Mouse (Mus musculus) ES-Bruce4 (cell line): ENCODE measurements around the gene Myo18a. TPM values are rescaled to one million over a fixed set of nuclear protein-coding genes. Genes with fewer than 3 reads are reported as not detected.

ENCODE experiments used
- H3K27ac ChIP-seq: 2 replicates; pipeline ENCODE4 v1.5.1; 2012; ENCODE audit warnings: low read length, inconsistent platforms; ENCODE audit not compliant: insufficient read depth
- H3K27me3 ChIP-seq: 2 replicates; pipeline ENCODE4 v1.6.1; 2012; ENCODE audit warnings: mild to moderate bottlenecking, low read length, inconsistent platforms; ENCODE audit not compliant: control insufficient read depth, poor library complexity, insufficient read depth, severe bottlenecking
- H3K36me3 ChIP-seq: 2 replicates; pipeline ENCODE4 v1.6.1; 2012; ENCODE audit warnings: inconsistent platforms, mild to moderate bottlenecking, low read length, moderate library complexity; ENCODE audit not compliant: control insufficient read depth, poor library complexity, insufficient read depth, severe bottlenecking
- H3K4me1 ChIP-seq: one replicate; pipeline ENCODE4 v1.8.1; 2011; ENCODE audit warnings: low read length; ENCODE audit not compliant: control insufficient read depth, insufficient read depth
- H3K4me3 ChIP-seq: 2 replicates; pipeline ENCODE4 v1.5.1; 2011; ENCODE audit warnings: low read depth, mild to moderate bottlenecking, low read length
- H3K9ac ChIP-seq: 2 replicates; pipeline ENCODE4 v1.6.1; 2012; ENCODE audit warnings: low read depth, mild to moderate bottlenecking, inconsistent platforms; ENCODE audit not compliant: poor library complexity, severe bottlenecking
- H3K9me3 ChIP-seq: replicated peaks from 2 replicates; pipeline ENCODE4 v1.6.1; 2012; ENCODE audit warnings: mild to moderate bottlenecking, low read length, inconsistent platforms; ENCODE audit not compliant: control insufficient read depth, poor library complexity, insufficient read depth, severe bottlenecking
- CTCF ChIP-seq: IDR thresholded peaks from one replicate; pipeline ENCODE4 v1.8.1; 2011; ENCODE audit warnings: low read depth, low read length
- EP300 ChIP-seq: IDR thresholded peaks from 2 replicates; pipeline ENCODE4 v1.6.1; 2011; ENCODE audit warnings: low read depth, low read length; ENCODE audit not compliant: insufficient read depth
- POLR2A ChIP-seq: IDR thresholded peaks from one replicate; pipeline ENCODE4 v1.8.1; 2011; ENCODE audit warnings: low read length; ENCODE audit not compliant: insufficient read depth
- polyA plus RNA-seq: library from polyadenylated mRNA; stranded (reverse); fragments of >200 nt; gene quantifications from 2 replicates; pipeline ENCODE4 v1.2.4, GENCODE M21; 2011; ENCODE audit warnings: low read depth; ENCODE audit not compliant: missing spikeins, insufficient read depth, insufficient read length

Myo18a gene
- polyA plus RNA-seq, 1 experiment, result 59.6 TPM

- peaks cover 15% of the 10 kb centered on the region for H3K36me3 ChIP-seq
These were observed 86.1 kb downstream of the Myo18a start for GRCm38 (mm10) chr11:77849151-77849550.

GRCm38 (mm10) chr11:77850401-77851244 lies 87.6 kb downstream of the Myo18a start:
- Histone ChIP-seq H3K27ac (no peak overlapping the region), H3K27me3 (no peaks in the 10 kb centered on the region), H3K4me3 (no peak overlapping the region), H3K4me1 (no peaks in the 10 kb centered on the region), H3K36me3 (peaks cover 11% of the 10 kb centered on the region), H3K9me3 (no peaks in the 10 kb centered on the region), H3K9ac (no peak overlapping the region)
- TF ChIP-seq CTCF (no peak), POLR2A (no peak)

More at GRCm38 (mm10) chr11:77849151-77849550, 86.1 kb downstream of the Myo18a start:
- H3K27ac ChIP-seq, result no peak overlapping the region
- H3K9ac ChIP-seq, result no peak overlapping the region
- H3K27me3 ChIP-seq, result no peaks in the 10 kb centered on the region
- no peaks in the 10 kb centered on the region for H3K4me1 ChIP-seq
- H3K4me3 ChIP-seq, result no peak overlapping the region
- TF ChIP-seq EP300, result no peak
- no peak for TF ChIP-seq POLR2A
- TF ChIP-seq CTCF, result no peak
- H3K9me3 ChIP-seq, result no peaks in the 10 kb centered on the region

- H3K9ac ChIP-seq, result no peak overlapping the region
- peaks cover 9% of the 10 kb centered on the region for H3K36me3 ChIP-seq
- H3K4me1 ChIP-seq, result no peaks in the 10 kb centered on the region
- TF ChIP-seq EP300 (no peak), CTCF (no peak), POLR2A (no peak)
- no peaks in the 10 kb centered on the region for H3K9me3 ChIP-seq
- no peak overlapping the region for H3K4me3 ChIP-seq
- no peak overlapping the region for H3K27ac ChIP-seq
- no peaks in the 10 kb centered on the region for H3K27me3 ChIP-seq
These were observed 88.5 kb downstream of the Myo18a start for GRCm38 (mm10) chr11:77851483-77852010.

GRCm38 (mm10) chr11:77852195-77852594 lies 89.1 kb downstream of the Myo18a start:
- Histone ChIP-seq H3K4me1 (no peaks in the 10 kb centered on the region), H3K27me3 (no peaks in the 10 kb centered on the region), H3K9ac (no peak overlapping the region), H3K4me3 (no peak overlapping the region), H3K27ac (no peak overlapping the region), H3K9me3 (no peaks in the 10 kb centered on the region), H3K36me3 (peaks cover 9% of the 10 kb centered on the region)
- TF ChIP-seq EP300, result no peak

GRCm38 (mm10) chr11:77852941-77853668 lies 90.1 kb downstream of the Myo18a start:
- Histone ChIP-seq H3K9me3 (no peaks in the 10 kb centered on the region), H3K4me1 (no peaks in the 10 kb centered on the region), H3K27me3 (no peaks in the 10 kb centered on the region), H3K9ac (no peak overlapping the region), H3K27ac (no peak overlapping the region), H3K36me3 (peaks cover 11% of the 10 kb centered on the region), H3K4me3 (no peak overlapping the region)
- TF ChIP-seq EP300 (no peak), POLR2A (no peak), CTCF (no peak)

GRCm38 (mm10) chr11:77854641-77855040 lies 91.6 kb downstream of the Myo18a start:
- no peak overlapping the region for H3K27ac ChIP-seq
- no peaks in the 10 kb centered on the region for H3K27me3 ChIP-seq
- no peaks in the 10 kb centered on the region for H3K4me1 ChIP-seq

More at GRCm38 (mm10) chr11:77854641-77855040, 91.6 kb downstream of the Myo18a start:
- Histone ChIP-seq H3K4me3 (no peak overlapping the region), H3K9me3 (no peaks in the 10 kb centered on the region), H3K36me3 (peaks cover 11% of the 10 kb centered on the region), H3K9ac (no peak overlapping the region)
- TF ChIP-seq POLR2A, result no peak
- no peak for TF ChIP-seq EP300
- TF ChIP-seq CTCF, result no peak
